8 mouse cellular contexts compared by ENCODE assay signal in genomic region chr1:177983582-177983981, GRCm38 (mm10). TPM values are rescaled to one million over a fixed set of nuclear protein-coding genes. Genes with fewer than 3 reads are reported as not detected.
DNase-seq lines count a peak whose midpoint lies in the region; ATAC-seq and TF ChIP-seq lines count a peak whose summit lies in the region.
"Not testable (repeated sequence)": the region's sequence is repeated elsewhere in the genome, so short reads cannot be mapped to it uniquely, and the experiment has no call there.

No protein-coding gene starts in this region.

- intact Hi-C loops in left cerebral cortex, adult 2 months (cut with DNase I) = loop anchor here (2.0 to 10.0 kb wide), 2 partner anchors 187 to 201 kb away; partner anchors contain the start of genes Adss and Desi2

- peak overlapping the region; percentile 53 for H3K4me2 ChIP-seq in embryonic facial prominence, embryonic 14.5 days (ENCODE audit: low read depth, low read length)
- peak overlapping the region; percentile 42 for H3K4me2 ChIP-seq in hindbrain, embryonic 14.5 days (replicated peaks)
- H3K4me2 ChIP-seq in lung, embryonic 14.5 days = peak overlapping the region; percentile 59

- 0% methylated on average over 2 of the region's 41 CpGs for WGBS in embryonic facial prominence, embryonic 14.5 days
- WGBS in hindbrain, embryonic 14.5 days = under 1% methylated on average over 24 of the region's 41 CpGs
- 0% methylated on average over 22 of the region's 41 CpGs for WGBS in lung, embryonic 14.5 days

- in situ Hi-C loops in Patski (cut with MboI; ENCODE audit: low pct_unique_long_range_greater_than_20kb) = loop anchor here (10.0 to 25.0 kb wide), 2 partner anchors 201 to 479 kb away; partner anchors contain the start of gene Desi2

- not testable (repeated sequence) for TF ChIP-seq CTCF in Patski (IDR thresholded peaks at IDR 0.05); left cerebral cortex, adult 2 months (IDR thresholded peaks at IDR 0.05); lung, embryonic 14.5 days (IDR thresholded peaks at IDR 0.05; ENCODE audit: low read depth)

- DNase-seq in Patski (ENCODE audit: low read depth, low spot score); embryonic facial prominence, embryonic 14.5 days (ENCODE audit: low spot score); hindbrain, embryonic 14.5 days (ENCODE audit: low spot score); lung, embryonic 14.5 days: not testable (repeated sequence)
- DNase-seq in gastrocnemius, postnatal 10 days = peak; percentile 34
- DNase-seq in left cerebral cortex, adult 2 months (ENCODE audit: extremely low spot score in 1 of 2, low spot score in 2 of 2) = peak in 1 of 2 experiments; percentile 30
- DNase-seq in testis, postnatal 10 days (ENCODE audit: low spot score) = peak; percentile 53

- ATAC-seq in Patski = peak; percentile 27
- ATAC-seq in embryonic facial prominence, embryonic 14.5 days (ENCODE audit: low read depth) = peak; percentile 38; the same call in 1 of the 2 replicates
- ATAC-seq in hindbrain, embryonic 14.5 days (ENCODE audit: low FRiP score) = not testable (repeated sequence)
- peak; percentile 59 for ATAC-seq in lung, embryonic 14.5 days (ENCODE audit: insufficient read depth)
- ATAC-seq in monocyte, adult 5-6 weeks (replicated peaks; ENCODE audit: insufficient number of reproducible peaks, low FRiP score, low TSS enrichment, poor library complexity, severe bottlenecking) = peak; percentile 6; the same call in 1 of the 2 replicates

- H3K4me3 ChIP-seq in embryonic facial prominence, embryonic 14.5 days (ENCODE audit: low read depth, low read length) = peak overlapping the region; percentile 59
- H3K4me3 ChIP-seq in hindbrain, embryonic 14.5 days (replicated peaks; ENCODE audit: low read length) = peak overlapping the region; percentile 47
- H3K4me3 ChIP-seq in left cerebral cortex, adult 2 months = peak overlapping the region; percentile 63
- H3K4me3 ChIP-seq in lung, embryonic 14.5 days (ENCODE audit: low read depth, low read length) = peak overlapping the region; percentile 52

- H3K27me3 ChIP-seq in Patski; embryonic facial prominence, embryonic 14.5 days (replicated peaks; ENCODE audit: control insufficient read depth, insufficient read depth, low read length); hindbrain, embryonic 14.5 days (ENCODE audit: control insufficient read depth, insufficient read depth, low read length); lung, embryonic 14.5 days (ENCODE audit: insufficient read depth, low read length): not testable (repeated sequence)

- POLR2A ChIA-PET in Patski (lab: Charles Lee) = not testable (repeated sequence)

- H3K27ac ChIP-seq in embryonic facial prominence, embryonic 14.5 days (replicated peaks; ENCODE audit: low read depth, low read length); lung, embryonic 14.5 days (ENCODE audit: low read depth): not testable (repeated sequence)
- peak overlapping the region; percentile 58; the same call in 1 of the 2 replicates for H3K27ac ChIP-seq in hindbrain, embryonic 14.5 days
- H3K27ac ChIP-seq in left cerebral cortex, adult 2 months = peak overlapping the region; percentile 65

- H3K9me3 ChIP-seq in embryonic facial prominence, embryonic 14.5 days (ENCODE audit: control insufficient read depth, low read length); hindbrain, embryonic 14.5 days (ENCODE audit: control insufficient read depth, low read length); lung, embryonic 14.5 days (ENCODE audit: low read depth, low read length): not testable (repeated sequence)

- H3K9ac ChIP-seq in embryonic facial prominence, embryonic 14.5 days (ENCODE audit: low read depth, low read length) = peak overlapping the region; percentile 54
- H3K9ac ChIP-seq in hindbrain, embryonic 14.5 days = peak overlapping the region; percentile 59
- H3K9ac ChIP-seq in lung, embryonic 14.5 days = not testable (repeated sequence)

- not testable (repeated sequence) for H3K4me1 ChIP-seq in embryonic facial prominence, embryonic 14.5 days (ENCODE audit: control insufficient read depth, insufficient read depth, low read length); hindbrain, embryonic 14.5 days (replicated peaks; ENCODE audit: control insufficient read depth, insufficient read depth, low read length); lung, embryonic 14.5 days (ENCODE audit: insufficient read depth)

- CTCF ChIA-PET in Patski (lab: Charles Lee) = interaction anchor here (0.8 kb wide), 1 partner anchor 9 kb away, joined by 3 read pairs; no protein-coding TSS in a partner anchor

- not testable (repeated sequence) for H3K36me3 ChIP-seq in embryonic facial prominence, embryonic 14.5 days (ENCODE audit: control insufficient read depth, insufficient read depth, low read length); hindbrain, embryonic 14.5 days (replicated peaks; ENCODE audit: control insufficient read depth, insufficient read depth); lung, embryonic 14.5 days (ENCODE audit: insufficient read depth)

RNA-seq across cellular contexts. Expression of gene Catspere2, which starts 0.4 kb away (rescaled TPM):
- 0.65 TPM for polyA plus RNA-seq in Patski (2021)
- polyA plus RNA-seq in embryonic facial prominence, embryonic 14.5 days (2014; fragmentation: Nextera tagmentation; extraction: Ambion mirVana) = 0.31 and 0.47 TPM in 2 replicates
- total RNA-seq in gastrocnemius, postnatal 10 days (2021) = under 1 TPM; 0.12 to 0.23 TPM
- 0.29 and 0.56 TPM in 2 replicates for polyA plus RNA-seq in hindbrain, embryonic 14.5 days (2014; fragmentation: Nextera tagmentation; extraction: Ambion mirVana)
- 1 to 10 TPM; 6.0 to 7.3 TPM for total RNA-seq in left cerebral cortex, adult 2 months (2021)
- polyA plus RNA-seq in lung, embryonic 14.5 days (2014; fragmentation: Nextera tagmentation; extraction: Ambion mirVana) = 0.14 and 0.53 TPM in 2 replicates
- 0.10 TPM in 1 of 3 replicates, not detected in the others for total RNA-seq in monocyte, adult 5-6 weeks (2017)
